Mouse (Mus musculus) heart, postnatal 14 days (tissue): ENCODE data around the gene Thada. TPM values are rescaled to one million over a fixed set of nuclear protein-coding genes. Genes with fewer than 3 reads are reported as not detected.

Source experiments
- DNase-seq, 2 experiments: peaks; one replicate each; pipeline ENCODE4 v3.0.0; 2021 to 2022
- intact Hi-C: fragments of 180-260 bp; cut with DNase I; formaldehyde crosslinking; loops from one replicate; pipeline ENCODE4 v1.15.1; 2025
- total RNA-seq, 2 experiments: library from RNA; stranded (reverse); gene quantifications; 2 replicates each; pipeline ENCODE4 v1.2.3; 2021

Thada gene
- total RNA-seq, 2 experiments from 2014 or later: 9.1 to 10.1 TPM

- intact Hi-C loops: loop anchor here (2.0 kb wide), 1 partner anchor 43 kb away; the partner anchor contains the start of gene Zfp36l2
Observed at GRCm38 (mm10) chr17:84144130-84144529, 321.9 kb downstream of the Thada start.

GRCm38 (mm10) chr17:84143219-84143844, 322.7 kb downstream of the Thada start:
- no peak for DNase-seq
- intact Hi-C loops: no loop called here

More at GRCm38 (mm10) chr17:84144130-84144529, 321.9 kb downstream of the Thada start:
- DNase-seq: no peak

- intact Hi-C loops: no loop called here
- peak in 1 of 2 experiments; percentile 39 for DNase-seq
Observed at GRCm38 (mm10) chr17:84141691-84142090, 324.3 kb downstream of the Thada start.

GRCm38 (mm10) chr17:84140822-84141507, 325.0 kb downstream of the Thada start:
- DNase-seq: peak; percentile 36 to 52
- intact Hi-C loops: no loop called here

Other genes with a start within 250 kb of the Thada start
- gene Plekhh2, start 45.7 kb upstream of the Thada start, total RNA-seq: 1 to 10 TPM; 4.9 to 6.3 TPM
- gene Dync2li1, start 160.3 kb upstream of the Thada start, total RNA-seq: 1 to 10 TPM; 2.8 to 4.7 TPM
- not detected for gene Abcg8, start 210.1 kb upstream of the Thada start, total RNA-seq
- gene Abcg5, start 216.8 kb upstream of the Thada start, total RNA-seq: not detected